Mouse (Mus musculus) left cerebral cortex, adult 8-10 months (tissue): ENCODE results near the gene Tnr. TPM values are rescaled to one million over a fixed set of nuclear protein-coding genes. Genes with fewer than 3 reads are reported as not detected.
A peak's percentile ranks its signal among the peaks of the same experiment; 100 is the strongest.

Experiments
- DNase-seq, 2 experiments: peaks; one replicate each; pipeline ENCODE4 v3.0.0; 2022; ENCODE audit warnings: low spot score in 2 of 2
- total RNA-seq, 4 experiments: library from RNA; stranded (reverse); gene quantifications; 2 replicates each; pipeline ENCODE4 v1.2.4; 2022

Tnr gene
- total RNA-seq, 4 experiments from 2014 or later, result 102 to 128 (median 106) TPM

- DNase-seq, result no peak
Measured at GRCm38 (mm10) chr1:159861782-159862474, 338.4 kb downstream of the Tnr start.

DNA sequence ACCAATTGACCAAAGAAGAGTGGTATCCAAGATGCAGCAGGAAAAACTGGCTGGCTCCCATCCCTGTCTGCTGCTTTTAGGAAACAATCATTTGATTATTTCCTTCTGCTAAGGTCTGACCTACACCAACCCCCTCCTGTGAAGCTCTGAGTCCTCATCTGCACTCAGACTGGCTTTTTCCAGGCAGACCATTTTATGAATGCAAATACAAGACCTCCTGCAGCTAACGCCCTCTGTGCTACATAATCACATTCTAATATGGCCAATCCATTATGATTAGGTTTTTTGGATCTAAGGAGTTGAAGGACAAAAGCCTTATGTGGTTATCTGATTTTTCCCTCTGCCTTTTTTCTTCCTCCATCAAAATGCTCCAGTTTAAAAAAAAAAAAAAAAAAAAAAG lies 342.1 kb downstream of the Tnr start:
- DNase-seq, result no peak

DNA sequence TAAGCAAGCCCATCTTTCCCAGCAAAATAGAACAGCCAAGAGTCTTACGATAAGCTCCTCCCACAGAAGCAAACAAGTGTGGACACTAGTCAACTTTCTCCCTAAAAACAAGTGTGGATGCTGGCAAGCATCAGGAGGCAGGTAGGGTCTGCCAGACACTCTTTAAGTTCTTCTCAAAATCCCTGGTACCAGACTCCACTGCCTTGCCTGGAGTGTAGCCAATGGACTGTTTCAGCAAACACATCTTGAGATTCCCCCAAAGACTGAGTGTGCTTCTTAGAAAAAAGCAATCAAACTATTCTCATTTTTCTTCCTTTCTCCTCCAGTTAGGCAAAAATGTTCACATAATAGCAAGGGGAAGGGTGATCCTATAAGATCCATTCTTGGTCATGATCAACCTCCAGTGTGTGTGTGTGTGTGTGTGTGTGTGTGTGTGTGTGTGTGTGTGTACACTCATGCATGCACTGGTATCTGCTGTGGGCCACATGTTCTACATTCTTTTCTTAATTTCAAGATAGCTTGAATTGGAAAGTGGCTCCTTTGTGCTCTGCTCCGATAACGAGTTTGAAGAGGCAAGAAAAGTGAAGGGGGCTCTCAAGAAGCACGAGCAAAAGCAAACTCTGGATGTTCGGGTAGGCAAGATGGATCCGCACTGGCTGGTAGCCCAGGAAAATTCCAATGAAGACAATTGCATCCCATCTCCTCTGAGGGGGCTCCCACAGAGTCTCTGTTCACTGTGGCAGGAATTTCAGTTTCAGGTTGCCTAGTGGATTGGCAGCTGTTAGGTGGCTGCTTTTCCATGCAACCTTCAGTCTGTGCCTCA lies 346.3 kb downstream of the Tnr start:
- no peak for DNase-seq

GRCm38 (mm10) chr1:159872866-159873265 lies 349.3 kb downstream of the Tnr start:
- DNase-seq, result peak in 1 of 2 experiments; percentile 79

GRCm38 (mm10) chr1:159878681-159879080 lies 355.1 kb downstream of the Tnr start:
- no peak for DNase-seq

- peak in 1 of 2 experiments; percentile 31 for DNase-seq
Measured at GRCm38 (mm10) chr1:159879866-159880265, 356.3 kb downstream of the Tnr start.

DNA sequence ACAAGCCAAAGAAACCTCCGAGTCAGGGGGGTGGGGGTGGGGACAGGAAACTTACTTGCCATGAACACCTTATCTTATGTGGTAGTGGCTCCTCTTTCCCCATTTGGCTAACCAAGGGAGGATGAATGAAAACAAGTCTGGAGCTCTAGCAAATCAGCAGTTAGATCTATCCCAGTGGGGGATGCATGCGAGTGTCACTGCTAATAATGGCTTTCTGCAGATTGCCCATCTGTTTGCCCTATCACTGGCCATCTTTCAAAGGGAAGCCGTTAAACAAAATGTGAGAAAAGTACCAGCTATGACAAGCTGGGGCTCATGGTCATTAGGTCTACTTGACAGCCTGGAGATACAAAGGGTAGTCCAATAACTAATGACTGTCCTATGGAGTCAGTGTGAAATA lies 361.9 kb downstream of the Tnr start:
- DNase-seq, result no peak

GRCm38 (mm10) chr1:159888611-159889010 lies 365.0 kb downstream of the Tnr start:
- DNase-seq, result peak in 1 of 2 experiments; percentile 24

DNA sequence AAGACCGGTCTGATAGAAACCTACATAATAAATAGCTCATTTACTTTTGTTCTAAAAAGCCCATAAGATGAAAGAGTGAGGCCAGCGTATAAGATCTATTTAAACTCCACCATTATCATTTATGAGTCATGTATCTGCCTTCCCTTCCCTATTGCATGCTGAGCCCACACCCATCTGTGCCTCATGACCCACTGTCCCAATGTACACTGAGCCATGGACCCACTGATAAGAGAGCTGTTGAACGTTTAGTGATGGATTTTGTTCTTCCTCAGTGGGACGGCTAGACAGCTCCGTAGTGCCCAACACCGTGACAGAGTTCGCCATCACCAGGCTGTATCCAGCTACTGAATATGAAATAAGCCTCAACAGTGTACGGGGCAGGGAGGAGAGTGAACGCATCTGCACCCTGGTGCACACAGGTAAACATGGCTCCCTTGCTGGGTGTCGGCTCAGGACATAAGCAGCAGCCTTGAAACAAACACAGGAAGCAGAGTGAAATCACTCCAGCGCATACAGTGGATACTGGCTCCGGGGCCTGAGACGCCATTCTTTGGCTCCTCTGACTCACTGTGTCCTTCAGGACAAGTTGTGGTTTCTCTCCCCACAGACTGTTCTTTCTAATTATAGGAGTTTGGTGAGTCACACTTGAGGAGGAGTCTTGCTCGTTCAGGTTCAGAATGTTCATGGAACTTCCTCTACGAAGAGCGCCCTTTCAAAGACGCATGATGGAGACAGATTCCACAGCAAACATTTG lies 365.6 kb downstream of the Tnr start:
- peak in 1 of 2 experiments; percentile 38 for DNase-seq

- DNase-seq, result no peak
Measured at GRCm38 (mm10) chr1:159890524-159890923, 367.0 kb downstream of the Tnr start.

- DNase-seq, result no peak
Measured at GRCm38 (mm10) chr1:159895094-159895493, 371.5 kb downstream of the Tnr start.

DNA sequence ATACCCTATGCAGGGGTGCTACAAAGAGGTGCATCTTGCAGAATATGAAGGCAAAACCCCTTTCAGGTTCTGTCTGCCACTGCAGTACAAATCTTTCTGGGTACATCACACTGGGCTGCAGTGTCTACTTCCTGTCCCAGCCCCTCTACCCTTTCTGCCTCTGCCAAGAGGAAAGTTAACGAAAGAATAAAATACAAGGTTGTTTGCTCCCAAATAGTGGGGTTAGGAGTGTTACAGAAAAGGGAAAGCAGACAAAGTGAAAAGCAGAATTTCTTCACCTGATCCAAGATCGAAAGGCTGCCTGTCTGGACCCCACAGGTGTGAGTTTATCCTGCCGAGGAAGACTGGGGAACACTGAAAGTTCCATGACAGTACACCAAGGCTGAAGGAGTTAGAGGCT lies 376.4 kb downstream of the Tnr start:
- DNase-seq, result no peak

DNA sequence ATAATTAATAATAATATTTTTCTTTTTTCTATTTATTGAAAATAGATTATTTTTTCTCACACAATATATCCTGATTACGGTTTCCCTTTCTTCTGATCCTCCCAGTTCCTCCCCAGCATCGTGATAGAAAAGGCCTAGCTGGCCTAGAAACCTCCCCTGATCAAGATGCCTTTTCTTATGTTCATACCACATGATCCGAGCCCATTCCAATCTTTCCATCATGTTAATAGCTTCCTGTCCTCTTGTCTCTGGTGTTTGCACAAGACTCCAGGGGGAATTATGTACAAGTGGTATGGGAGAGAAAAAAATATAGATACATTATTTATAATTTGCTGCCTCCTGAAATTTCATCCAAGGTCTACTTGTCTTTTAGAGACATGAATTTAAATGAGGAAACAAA lies 377.1 kb downstream of the Tnr start:
- no peak for DNase-seq

GRCm38 (mm10) chr1:159901366-159902119 lies 378.0 kb downstream of the Tnr start:
- no peak for DNase-seq

DNA sequence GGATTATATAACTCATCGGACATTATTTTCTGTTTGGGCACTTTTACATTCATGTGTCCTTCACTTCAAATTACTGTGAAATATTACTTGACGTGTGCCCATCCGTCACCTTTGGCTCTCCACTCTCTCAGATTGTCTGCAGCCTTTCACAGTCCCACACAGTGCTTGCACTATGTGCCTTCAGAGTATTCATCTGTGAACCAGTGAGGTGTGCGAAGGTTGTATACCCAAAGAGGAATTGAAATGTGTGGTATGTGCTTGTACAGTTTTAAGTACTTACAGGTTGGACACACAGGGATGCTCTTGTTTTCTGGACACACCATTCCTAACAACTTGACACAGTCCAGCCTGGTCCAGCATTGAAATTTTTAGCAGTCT lies 378.5 kb downstream of the Tnr start:
- DNase-seq, result no peak

GRCm38 (mm10) chr1:159911006-159911405 lies 387.4 kb downstream of the Tnr start:
- no peak for DNase-seq

- DNase-seq, result no peak
Measured at GRCm38 (mm10) chr1:159914726-159915125, 391.2 kb downstream of the Tnr start.

GRCm38 (mm10) chr1:159920571-159920970 lies 397.0 kb downstream of the Tnr start:
- DNase-seq, result no peak

GRCm38 (mm10) chr1:159923010-159923409 lies 399.4 kb downstream of the Tnr start:
- no peak for DNase-seq

GRCm38 (mm10) chr1:159924105-159924504 lies 400.5 kb downstream of the Tnr start:
- DNase-seq, result no peak

DNA sequence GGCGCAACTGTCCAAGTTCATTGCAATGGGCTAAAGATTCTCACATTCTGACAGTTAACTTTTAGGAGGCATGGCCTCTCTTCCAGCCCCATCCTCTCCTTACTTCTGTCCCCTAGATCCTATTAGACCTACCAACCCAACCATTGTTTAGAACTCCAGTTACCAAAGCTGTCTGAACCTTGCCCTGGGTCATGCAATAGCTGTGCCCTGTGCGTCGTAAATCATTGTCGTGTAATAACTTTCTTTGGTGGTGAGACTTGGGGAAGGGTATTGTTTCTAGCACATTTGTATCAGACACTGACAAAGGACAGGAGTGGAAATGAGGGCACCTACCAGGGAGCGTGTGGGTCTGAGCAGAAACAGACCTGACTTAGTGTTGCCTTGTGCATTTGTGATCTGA lies 401.1 kb downstream of the Tnr start:
- no peak for DNase-seq
